Mouse (Mus musculus): Measurements from ENCODE around the gene Rbm12b1. TPM values are rescaled to one million over a fixed set of nuclear protein-coding genes. Genes with fewer than 3 reads are reported as not detected.
"Not testable (repeated sequence)": the region's sequence is repeated elsewhere in the genome, so short reads cannot be mapped to it uniquely, and the experiment has no call there.

The Rbm12b1 gene
- 13.2 and 14.1 TPM in 2 replicates for polyA plus RNA-seq (2012; rRNA removed)

DNA sequence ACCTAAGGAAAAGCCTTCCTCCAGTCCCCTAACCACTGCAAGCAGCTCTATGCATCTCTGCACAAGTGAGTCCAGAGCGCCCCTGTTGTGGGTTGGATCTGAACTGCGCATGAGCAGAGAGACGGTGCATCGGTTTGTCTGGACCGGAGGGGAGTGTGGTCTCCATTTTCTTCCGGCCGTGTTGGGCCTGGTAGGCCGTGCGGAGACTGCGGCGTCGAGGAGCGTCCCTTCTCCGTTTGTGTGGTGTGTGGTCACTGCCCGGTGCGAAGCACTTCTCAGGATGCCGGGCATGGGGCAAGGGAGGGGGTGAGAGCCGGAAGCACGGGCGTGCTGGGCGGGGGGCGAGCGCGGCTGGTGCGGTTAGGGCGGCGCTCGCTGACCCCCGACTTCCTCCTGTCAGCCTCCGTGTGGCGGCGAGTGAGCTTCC is at the start of gene Rbm12b1:
Rbm12b1 (plus strand) TSS at position 124 of the 427 bp plus-strand sequence.
- TF ChIP-seq POLR2A (IDR thresholded peaks at IDR 0.05; ENCODE audit: extremely low read depth, insufficient read depth, low read length), result peak; percentile 91
- peak within 1 kb of the TSS; percentile 46 for H3K4me3 ChIP-seq (ENCODE audit: insufficient read depth, low read length)
- H3K27ac ChIP-seq (ENCODE audit: insufficient read depth, low read length), result peak within 1 kb of the TSS; percentile 50; the same call in 1 of the 2 replicates
- not testable (repeated sequence) for H3K4me1 ChIP-seq (ENCODE audit: control insufficient read depth, insufficient read depth, low read length)

DNA sequence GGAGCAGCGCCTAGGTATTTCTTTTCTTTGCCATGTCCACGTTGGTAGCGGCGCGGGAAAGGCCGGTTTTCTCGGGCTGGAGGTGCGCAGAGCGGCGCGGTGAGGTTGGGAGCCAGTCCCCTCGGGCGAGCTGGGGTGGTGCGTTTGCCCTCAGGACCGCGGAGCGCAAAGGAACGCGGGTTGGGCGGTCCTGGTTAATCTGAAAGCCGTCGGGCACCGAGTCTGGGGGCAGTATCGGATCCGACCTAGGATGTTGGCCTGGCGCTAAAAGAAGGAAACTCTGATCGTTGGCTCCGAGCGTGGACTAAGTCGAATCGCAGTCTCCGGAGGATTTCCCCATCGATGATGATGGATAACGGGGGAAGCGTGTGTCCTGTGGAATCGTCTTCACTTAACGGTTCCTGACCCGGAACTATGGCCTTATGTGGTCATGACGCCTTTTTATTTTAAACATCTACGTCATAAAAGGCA is 563 bp downstream of the Rbm12b1 start:
- H3K4me1 ChIP-seq (ENCODE audit: control insufficient read depth, insufficient read depth, low read length), result not testable (repeated sequence)
- Histone ChIP-seq H3K4me3 (ENCODE audit: insufficient read depth, low read length) (peak overlapping the region; percentile 46), H3K27ac (ENCODE audit: insufficient read depth, low read length) (peak overlapping the region; percentile 50; the same call in 1 of the 2 replicates)

DNA sequence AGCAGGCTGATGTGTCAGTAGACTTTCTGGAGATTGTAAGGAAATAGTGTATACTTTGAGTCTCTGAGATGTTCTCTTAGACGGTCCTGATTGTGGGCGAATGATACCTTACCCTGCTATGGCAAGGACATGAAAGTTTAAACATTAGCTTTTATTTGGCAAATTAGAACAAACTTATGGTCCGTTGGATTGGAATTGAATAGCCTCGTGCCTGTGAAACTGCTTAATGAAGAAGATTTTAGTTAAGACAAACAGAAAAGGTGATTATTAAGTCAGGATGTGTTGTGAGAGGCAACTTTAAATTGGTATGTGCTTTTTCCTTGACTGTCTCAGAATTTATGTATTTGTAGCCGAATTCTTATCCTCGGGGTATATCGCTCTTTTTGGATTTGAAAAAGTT is 1.5 kb downstream of the Rbm12b1 start:
- not testable (repeated sequence) for H3K4me1 ChIP-seq (ENCODE audit: control insufficient read depth, insufficient read depth, low read length); H3K4me3 ChIP-seq (ENCODE audit: insufficient read depth, low read length); H3K27ac ChIP-seq (ENCODE audit: insufficient read depth, low read length)

DNA sequence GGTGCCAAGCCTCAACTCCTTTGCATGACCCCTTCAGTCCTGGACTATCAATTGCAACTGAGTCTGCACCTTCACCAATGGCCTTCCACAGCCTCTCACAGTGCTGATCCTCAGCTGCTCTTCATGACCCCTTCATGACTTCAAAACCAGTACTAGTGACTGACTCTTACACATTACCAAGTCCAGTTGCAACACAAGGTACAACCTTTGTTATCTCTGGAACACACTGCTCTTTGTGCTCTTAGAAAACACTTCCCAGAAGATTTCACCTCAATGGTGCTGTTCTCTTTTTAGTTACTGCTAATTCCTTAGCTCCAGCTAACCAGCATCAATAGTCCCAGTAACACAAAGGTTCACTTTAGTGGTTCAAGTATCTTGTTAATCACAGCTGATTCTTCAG is 7.6 kb downstream of the Rbm12b1 start:
- H3K4me3 ChIP-seq (ENCODE audit: insufficient read depth, low read length), result no peak overlapping the region
- TF ChIP-seq POLR2A (IDR thresholded peaks at IDR 0.05; ENCODE audit: extremely low read depth, insufficient read depth, low read length), result no peak
- no peak for TF ChIP-seq CTCF (IDR thresholded peaks at IDR 0.05; ENCODE audit: extremely low read depth, insufficient read depth, low read length)
- no peaks in the 10 kb centered on the region for H3K4me1 ChIP-seq (ENCODE audit: control insufficient read depth, insufficient read depth, low read length)
- H3K27ac ChIP-seq (ENCODE audit: insufficient read depth, low read length), result no peak overlapping the region

DNA sequence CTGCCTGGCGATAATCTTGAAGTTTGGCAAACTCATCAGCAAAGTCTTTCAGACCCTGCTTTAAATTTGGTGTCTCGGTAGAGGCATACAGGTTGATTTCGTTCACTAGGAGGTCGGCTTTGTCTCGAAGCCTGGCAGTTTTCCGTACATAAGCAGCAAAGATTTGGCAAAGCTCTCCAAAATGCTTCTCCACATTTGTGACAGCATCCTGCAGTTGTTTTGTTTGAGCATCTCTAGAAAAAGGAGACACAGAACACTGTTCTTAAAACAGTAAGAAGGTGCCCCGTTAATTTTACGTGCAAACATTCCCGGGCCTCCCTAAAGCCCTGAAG is 30.9 kb downstream of the Rbm12b1 start:
- Histone ChIP-seq H3K4me1 (ENCODE audit: control insufficient read depth, insufficient read depth, low read length) (peaks cover 4% of the 10 kb centered on the region; the same call in 1 of the 2 replicates), H3K27ac (ENCODE audit: insufficient read depth, low read length) (0 out of 2 replicates have a peak overlapping the region, but pooled peaks have one; percentile 8), H3K4me3 (ENCODE audit: insufficient read depth, low read length) (peak overlapping the region; percentile 46)
- no peak for TF ChIP-seq POLR2A (IDR thresholded peaks at IDR 0.05; ENCODE audit: extremely low read depth, insufficient read depth, low read length)
- no peak for TF ChIP-seq CTCF (IDR thresholded peaks at IDR 0.05; ENCODE audit: extremely low read depth, insufficient read depth, low read length)

DNA sequence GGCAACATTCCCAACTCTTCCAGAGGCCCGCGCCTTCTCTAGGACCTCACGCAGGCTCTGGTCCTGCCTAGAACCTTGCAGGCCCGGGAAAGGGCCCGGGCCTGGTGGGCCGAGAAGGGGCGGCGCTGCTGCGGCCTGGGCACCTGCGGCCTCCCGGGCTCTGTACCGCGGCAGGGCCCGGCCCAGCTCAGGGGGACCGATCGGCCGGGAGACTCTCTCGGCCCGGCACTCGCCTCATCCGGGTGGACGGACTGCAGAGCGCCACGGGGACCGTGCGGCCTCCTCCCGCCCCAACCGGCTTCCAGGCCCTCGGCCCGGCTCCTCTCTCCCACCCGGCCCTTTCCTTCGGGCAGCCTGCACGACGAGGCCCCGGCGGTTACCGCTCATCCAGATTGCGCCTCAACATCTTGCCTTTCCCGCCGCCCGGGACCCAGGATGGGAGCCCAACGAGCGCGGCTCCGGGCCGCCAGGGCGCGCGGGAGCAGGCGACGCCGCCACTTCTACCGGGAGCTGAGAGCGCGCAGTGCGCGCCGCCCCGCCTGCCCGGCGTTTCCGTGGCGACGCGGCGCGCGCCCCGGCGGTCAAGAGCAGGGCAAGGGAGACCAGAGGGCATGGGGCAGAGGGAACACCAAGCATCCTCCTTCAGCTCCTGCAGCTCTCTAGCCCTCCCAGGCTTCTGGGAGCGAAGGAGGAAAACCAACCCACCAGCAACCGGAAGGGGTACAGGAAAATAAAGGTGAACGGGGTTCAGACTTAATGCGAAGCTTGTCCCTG is 31.4 kb downstream of the Rbm12b1 start, which contains the start of gene Fam92a:
Fam92a (minus strand) TSS at position 698 of the 774 bp plus-strand sequence.
- Histone ChIP-seq H3K4me3 (ENCODE audit: insufficient read depth, low read length) (peak within 1 kb of the TSS; percentile 46), H3K4me1 (ENCODE audit: control insufficient read depth, insufficient read depth, low read length) (peaks cover 4% of the 10 kb centered on the region; the same call in 1 of the 2 replicates), H3K27ac (ENCODE audit: insufficient read depth, low read length) (peak within 1 kb of the TSS; percentile 8; the same call in 1 of the 2 replicates)
- TF ChIP-seq CTCF (IDR thresholded peaks at IDR 0.05; ENCODE audit: extremely low read depth, insufficient read depth, low read length) (no peak), POLR2A (IDR thresholded peaks at IDR 0.05; ENCODE audit: extremely low read depth, insufficient read depth, low read length) (peak; percentile 70; the same call in 1 of the 2 replicates)

DNA sequence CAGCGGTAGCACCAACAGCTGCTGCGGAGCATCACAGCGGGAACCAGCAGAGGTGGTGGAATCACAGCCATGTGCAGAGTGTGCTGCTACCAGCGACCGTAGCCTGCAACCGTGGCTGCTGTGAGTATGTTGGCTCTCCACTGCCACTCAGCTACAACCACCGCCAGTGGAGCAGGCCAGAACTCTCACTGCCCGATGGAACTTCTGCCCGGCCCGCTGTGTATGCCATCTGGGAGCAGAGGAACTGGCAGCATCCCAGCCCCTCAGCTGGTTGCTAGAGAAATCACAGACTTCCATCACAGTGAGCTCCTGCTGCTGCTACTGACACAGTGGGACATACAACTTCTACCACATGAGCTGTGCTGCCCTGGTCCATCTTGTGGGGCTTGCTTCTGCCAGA is 38.9 kb downstream of the Rbm12b1 start:
- Histone ChIP-seq H3K4me1 (ENCODE audit: control insufficient read depth, insufficient read depth, low read length) (no peaks in the 10 kb centered on the region), H3K27ac (ENCODE audit: insufficient read depth, low read length) (no peak overlapping the region), H3K4me3 (ENCODE audit: insufficient read depth, low read length) (no peak overlapping the region)
- TF ChIP-seq CTCF (IDR thresholded peaks at IDR 0.05; ENCODE audit: extremely low read depth, insufficient read depth, low read length) (no peak), POLR2A (IDR thresholded peaks at IDR 0.05; ENCODE audit: extremely low read depth, insufficient read depth, low read length) (no peak)

Other genes with a start within 250 kb of the Rbm12b1 start
- gene Gm10604, start 159.0 kb upstream of the Rbm12b1 start, polyA plus RNA-seq (2012; rRNA removed), result not detected in 2 replicates
- 12.1 and 12.8 TPM in 2 replicates for gene Rbm12b2, start 50.8 kb upstream of the Rbm12b1 start, polyA plus RNA-seq (2012; rRNA removed)
- 66.1 and 71.6 TPM in 2 replicates for gene Fam92a, start 31.8 kb downstream of the Rbm12b1 start, polyA plus RNA-seq (2012; rRNA removed)

All from cortical plate, adult 2 months (tissue).